Mouse (Mus musculus): Measurements from ENCODE around the gene Cacna1h. TPM values are rescaled to one million over a fixed set of nuclear protein-coding genes. Genes with fewer than 3 reads are reported as not detected.

Cacna1h gene
- 4.4 and 4.7 TPM in 2 replicates for polyA plus RNA-seq (2014; fragmentation: Nextera tagmentation; extraction: Ambion mirVana)

GRCm38 (mm10) chr17:25433617-25434606 lies at the start of gene Cacna1h:
TSS of gene Cacna1h (minus strand) at chr17:25433783.
- Histone ChIP-seq H3K27me3 (ENCODE audit: control insufficient read depth, insufficient read depth, low read length) (peaks cover 26% of the 10 kb centered on the region), H3K9me3 (ENCODE audit: control insufficient read depth, low read length) (no peaks in the 10 kb centered on the region), H3K4me1 (replicated peaks; ENCODE audit: control insufficient read depth, insufficient read depth, low read length) (peaks cover 16% of the 10 kb centered on the region), H3K27ac (ENCODE audit: low read depth, low read length) (0 out of 2 replicates have a peak within 1 kb of the TSS, but pooled peaks have one; percentile 7), H3K4me3 (ENCODE audit: low read depth, low read length) (peak within 1 kb of the TSS; percentile 64), H3K4me2 (ENCODE audit: low read depth, low read length, severe bottlenecking) (peak within 1 kb of the TSS; percentile 97), H3K9ac (ENCODE audit: low read length) (peak within 1 kb of the TSS; percentile 66), H3K36me3 (ENCODE audit: control insufficient read depth, insufficient read depth, low read length) (no peaks in the 10 kb centered on the region)
- DNase-seq (ENCODE audit: low spot score): peak; percentile 92
- ATAC-seq (replicated peaks; ENCODE audit: low FRiP score): peak; percentile 86
- under 1% methylated on average over 84 of the region's 103 CpGs for WGBS

GRCm38 (mm10) chr17:25482092-25482491 lies 48.5 kb upstream of the Cacna1h start:
- H3K4me3 ChIP-seq (ENCODE audit: low read depth, low read length): no peak overlapping the region
- no peaks in the 10 kb centered on the region for H3K27me3 ChIP-seq (ENCODE audit: control insufficient read depth, insufficient read depth, low read length)
- 88% methylated on average over 6 of the region's 6 CpGs for WGBS
- ATAC-seq (replicated peaks; ENCODE audit: low FRiP score) (no peak), DNase-seq (ENCODE audit: low spot score) (no peak)
- no peak overlapping the region for H3K9ac ChIP-seq (ENCODE audit: low read length)
- no peaks in the 10 kb centered on the region for H3K4me1 ChIP-seq (replicated peaks; ENCODE audit: control insufficient read depth, insufficient read depth, low read length)
- H3K27ac ChIP-seq (ENCODE audit: low read depth, low read length): no peak overlapping the region
- no peaks in the 10 kb centered on the region for H3K36me3 ChIP-seq (ENCODE audit: control insufficient read depth, insufficient read depth, low read length)
- H3K9me3 ChIP-seq (ENCODE audit: control insufficient read depth, low read length): no peaks in the 10 kb centered on the region
- H3K4me2 ChIP-seq (ENCODE audit: low read depth, low read length, severe bottlenecking): no peak overlapping the region

- no peak for ATAC-seq (replicated peaks; ENCODE audit: low FRiP score)
- no peaks in the 10 kb centered on the region for H3K27me3 ChIP-seq (ENCODE audit: control insufficient read depth, insufficient read depth, low read length)
- WGBS: 73% methylated on average over 4 of the region's 4 CpGs
These were observed 47.2 kb upstream of the Cacna1h start for GRCm38 (mm10) chr17:25480820-25481219.

DNA sequence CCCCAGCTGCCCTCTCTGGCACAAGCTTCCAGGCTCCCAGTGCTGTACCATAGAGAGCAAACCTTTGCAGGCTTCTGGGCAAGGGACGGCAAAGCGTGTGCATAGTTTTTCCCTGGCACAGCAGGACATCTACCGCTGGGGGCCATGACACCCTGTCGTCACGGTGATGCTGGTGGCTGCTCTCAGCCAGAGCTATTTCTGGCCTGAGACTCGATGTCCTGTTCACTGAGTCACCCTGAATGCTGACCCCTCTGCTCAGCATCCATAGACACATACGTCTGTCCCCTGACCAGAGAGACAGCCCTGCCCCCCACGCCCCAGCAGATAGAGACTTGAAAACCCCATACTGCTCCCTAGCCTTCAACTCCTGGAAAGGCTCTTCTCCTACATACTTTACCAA lies 46.6 kb upstream of the Cacna1h start:
- H3K9ac ChIP-seq (ENCODE audit: low read length): no peak overlapping the region

More at GRCm38 (mm10) chr17:25480820-25481219, 47.2 kb upstream of the Cacna1h start:
- no peak for DNase-seq (ENCODE audit: low spot score)
- no peak overlapping the region for H3K4me3 ChIP-seq (ENCODE audit: low read depth, low read length)
- H3K9me3 ChIP-seq (ENCODE audit: control insufficient read depth, low read length): no peaks in the 10 kb centered on the region
- no peak overlapping the region for H3K27ac ChIP-seq (ENCODE audit: low read depth, low read length)
- H3K9ac ChIP-seq (ENCODE audit: low read length): no peak overlapping the region
- no peaks in the 10 kb centered on the region for H3K36me3 ChIP-seq (ENCODE audit: control insufficient read depth, insufficient read depth, low read length)
- H3K4me1 ChIP-seq (replicated peaks; ENCODE audit: control insufficient read depth, insufficient read depth, low read length): 0 out of 2 replicates have a peak, but pooled peaks cover 3% of the 10 kb centered on the region
- no peak overlapping the region for H3K4me2 ChIP-seq (ENCODE audit: low read depth, low read length, severe bottlenecking)

GRCm38 (mm10) chr17:25475946-25476744 lies 42.6 kb upstream of the Cacna1h start:
- no peak overlapping the region for H3K4me3 ChIP-seq (ENCODE audit: low read depth, low read length)
- H3K4me1 ChIP-seq (replicated peaks; ENCODE audit: control insufficient read depth, insufficient read depth, low read length): 0 out of 2 replicates have a peak, but pooled peaks cover 5% of the 10 kb centered on the region
- WGBS: 39% methylated on average over 19 of the region's 19 CpGs
- no peaks in the 10 kb centered on the region for H3K36me3 ChIP-seq (ENCODE audit: control insufficient read depth, insufficient read depth, low read length)
- no peak overlapping the region for H3K4me2 ChIP-seq (ENCODE audit: low read depth, low read length, severe bottlenecking)
- H3K9ac ChIP-seq (ENCODE audit: low read length): no peak overlapping the region
- no peaks in the 10 kb centered on the region for H3K9me3 ChIP-seq (ENCODE audit: control insufficient read depth, low read length)
- no peak overlapping the region for H3K27ac ChIP-seq (ENCODE audit: low read depth, low read length)
- H3K27me3 ChIP-seq (ENCODE audit: control insufficient read depth, insufficient read depth, low read length): peaks cover 28% of the 10 kb centered on the region
- peak; percentile 69 for DNase-seq (ENCODE audit: low spot score)
- ATAC-seq (replicated peaks; ENCODE audit: low FRiP score): no peak

More for the DNA sequence above, 46.6 kb upstream of the Cacna1h start:
- ATAC-seq (replicated peaks; ENCODE audit: low FRiP score) (no peak), DNase-seq (ENCODE audit: low spot score) (no peak)
- Histone ChIP-seq H3K27me3 (ENCODE audit: control insufficient read depth, insufficient read depth, low read length) (peaks cover 5% of the 10 kb centered on the region), H3K36me3 (ENCODE audit: control insufficient read depth, insufficient read depth, low read length) (no peaks in the 10 kb centered on the region), H3K9me3 (ENCODE audit: control insufficient read depth, low read length) (no peaks in the 10 kb centered on the region), H3K4me3 (ENCODE audit: low read depth, low read length) (no peak overlapping the region), H3K4me1 (replicated peaks; ENCODE audit: control insufficient read depth, insufficient read depth, low read length) (0 out of 2 replicates have a peak, but pooled peaks cover 3% of the 10 kb centered on the region), H3K4me2 (ENCODE audit: low read depth, low read length, severe bottlenecking) (no peak overlapping the region), H3K27ac (ENCODE audit: low read depth, low read length) (no peak overlapping the region)
- WGBS: 53% methylated on average over 8 of the region's 8 CpGs

GRCm38 (mm10) chr17:25474330-25475077 lies 40.9 kb upstream of the Cacna1h start:
- peak overlapping the region; percentile 29; the same call in 1 of the 2 replicates for H3K9ac ChIP-seq (ENCODE audit: low read length)
- H3K27ac ChIP-seq (ENCODE audit: low read depth, low read length): no peak overlapping the region
- H3K4me3 ChIP-seq (ENCODE audit: low read depth, low read length): peak overlapping the region; percentile 30
- H3K27me3 ChIP-seq (ENCODE audit: control insufficient read depth, insufficient read depth, low read length): peaks cover 28% of the 10 kb centered on the region
- H3K4me1 ChIP-seq (replicated peaks; ENCODE audit: control insufficient read depth, insufficient read depth, low read length): 0 out of 2 replicates have a peak, but pooled peaks cover 5% of the 10 kb centered on the region
- no peaks in the 10 kb centered on the region for H3K9me3 ChIP-seq (ENCODE audit: control insufficient read depth, low read length)
- H3K36me3 ChIP-seq (ENCODE audit: control insufficient read depth, insufficient read depth, low read length): no peaks in the 10 kb centered on the region
- H3K4me2 ChIP-seq (ENCODE audit: low read depth, low read length, severe bottlenecking): peak overlapping the region; percentile 66
- DNase-seq (ENCODE audit: low spot score) (peak; percentile 84), ATAC-seq (replicated peaks; ENCODE audit: low FRiP score) (peak; percentile 58; the same call in 1 of the 2 replicates)
- 2% methylated on average over 38 of the region's 38 CpGs for WGBS

DNA sequence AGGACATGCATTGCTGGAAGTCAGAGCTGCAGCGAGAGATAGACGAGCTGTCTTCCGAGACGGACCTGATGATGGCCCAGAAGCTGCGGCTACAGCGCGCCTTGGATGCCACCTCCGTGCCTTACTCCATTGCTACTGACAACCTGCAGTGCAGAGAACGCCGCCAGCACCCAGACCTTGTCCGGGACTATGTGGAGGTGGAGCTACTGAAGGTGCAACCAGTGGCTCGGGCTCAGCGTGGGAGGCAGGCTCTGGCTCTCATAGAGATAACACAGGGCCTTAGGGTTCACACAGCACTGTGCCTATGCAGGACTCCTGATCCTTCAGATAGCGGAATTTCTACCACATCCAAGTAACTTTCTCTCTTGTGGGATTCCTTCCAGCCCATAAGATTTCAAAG lies 38.5 kb upstream of the Cacna1h start:
- H3K36me3 ChIP-seq (ENCODE audit: control insufficient read depth, insufficient read depth, low read length): no peaks in the 10 kb centered on the region
- H3K9ac ChIP-seq (ENCODE audit: low read length): no peak overlapping the region
- H3K27me3 ChIP-seq (ENCODE audit: control insufficient read depth, insufficient read depth, low read length): peaks cover 28% of the 10 kb centered on the region
- 0 out of 2 replicates have a peak, but pooled peaks cover 5% of the 10 kb centered on the region for H3K4me1 ChIP-seq (replicated peaks; ENCODE audit: control insufficient read depth, insufficient read depth, low read length)
- DNase-seq (ENCODE audit: low spot score) (no peak), ATAC-seq (replicated peaks; ENCODE audit: low FRiP score) (no peak)
- no peaks in the 10 kb centered on the region for H3K9me3 ChIP-seq (ENCODE audit: control insufficient read depth, low read length)
- 66% methylated on average over 14 of the region's 14 CpGs for WGBS
- no peak overlapping the region for H3K4me3 ChIP-seq (ENCODE audit: low read depth, low read length)
- H3K4me2 ChIP-seq (ENCODE audit: low read depth, low read length, severe bottlenecking): no peak overlapping the region
- H3K27ac ChIP-seq (ENCODE audit: low read depth, low read length): no peak overlapping the region

Measured in forebrain, embryonic 11.5 days (tissue).